Mouse (Mus musculus): ENCODE data around the gene Ttll8. TPM values are rescaled to one million over a fixed set of nuclear protein-coding genes. Genes with fewer than 3 reads are reported as not detected.

The Ttll8 gene
- polyA plus RNA-seq, 1 experiment = not detected

DNA sequence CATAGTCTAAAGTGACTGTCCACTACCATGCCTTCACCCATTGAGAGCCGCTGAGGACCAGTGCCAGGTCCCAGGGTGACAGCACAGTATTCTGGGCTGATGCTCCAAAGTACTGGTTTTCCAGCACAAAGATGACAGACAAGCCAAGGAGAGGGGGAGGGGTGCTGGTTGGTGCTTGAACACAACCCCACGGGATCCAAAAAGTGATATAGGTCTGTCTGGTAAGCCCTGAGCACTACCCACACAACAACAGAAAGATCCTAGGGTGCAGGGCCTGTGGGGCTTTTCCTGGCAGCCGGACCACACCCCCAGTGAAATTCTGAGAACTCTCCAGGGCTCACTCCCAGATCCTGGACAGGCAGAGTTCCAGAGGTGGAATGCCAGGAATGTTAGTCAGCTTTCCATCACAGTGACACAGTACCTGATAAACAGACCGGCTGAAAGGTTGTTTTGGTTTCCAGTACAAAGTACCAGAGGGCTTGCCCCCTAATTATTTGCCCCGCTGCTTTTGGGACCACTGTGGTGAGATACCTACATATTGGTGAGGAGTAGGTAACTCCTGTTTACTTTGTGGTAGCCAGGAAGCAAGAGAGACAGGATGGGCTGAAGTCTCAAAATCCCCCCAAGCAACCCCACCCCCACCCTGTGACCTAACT, 86.7 kb downstream of the Ttll8 start:
- Histone ChIP-seq H3K9ac (ENCODE audit: low read depth, poor library complexity, severe bottlenecking) (no peak overlapping the region), H3K27ac (ENCODE audit: insufficient read depth, low read length) (peak overlapping the region; percentile 99), H3K4me1 (ENCODE audit: control insufficient read depth, insufficient read depth, low read length) (peaks cover 10% of the 10 kb centered on the region), H3K9me3 (replicated peaks; ENCODE audit: control insufficient read depth, insufficient read depth, low read length, poor library complexity, severe bottlenecking) (peaks cover 9% of the 10 kb centered on the region; the same call in 1 of the 2 replicates), H3K36me3 (ENCODE audit: control insufficient read depth, insufficient read depth, low read length, poor library complexity, severe bottlenecking) (peaks cover 28% of the 10 kb centered on the region), H3K4me3 (ENCODE audit: low read depth, low read length) (no peak overlapping the region), H3K27me3 (ENCODE audit: control insufficient read depth, insufficient read depth, low read length, poor library complexity, severe bottlenecking) (no peaks in the 10 kb centered on the region)
- TF ChIP-seq EP300 (IDR thresholded peaks at IDR 0.05; ENCODE audit: insufficient read depth, low read depth, low read length) = peak; percentile 95
- TF ChIP-seq POLR2A (IDR thresholded peaks at IDR 0.05; ENCODE audit: insufficient read depth, low read length) = no peak

DNA sequence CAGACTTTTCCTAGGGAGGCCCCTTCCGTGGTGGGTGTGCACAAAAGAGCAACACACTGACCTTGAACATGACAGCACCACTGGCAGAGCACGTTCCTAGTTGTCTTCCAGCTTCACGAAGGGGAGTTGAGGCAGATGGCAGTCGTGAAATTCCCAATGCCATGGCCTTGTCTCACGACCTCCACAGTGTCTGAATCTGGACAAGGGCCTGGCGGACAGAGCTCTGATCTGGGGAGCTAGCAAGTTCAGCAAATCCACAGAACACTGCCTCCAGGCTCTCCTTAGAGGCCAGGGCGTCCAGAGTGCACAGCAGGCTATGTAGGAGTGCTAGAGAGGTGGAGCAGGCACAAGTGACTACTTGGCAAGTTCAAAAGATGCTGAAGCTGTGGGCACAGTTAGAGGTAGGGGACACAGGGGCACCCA, 87.3 kb downstream of the Ttll8 start:
- no peaks in the 10 kb centered on the region for H3K27me3 ChIP-seq (ENCODE audit: control insufficient read depth, insufficient read depth, low read length, poor library complexity, severe bottlenecking)
- no peak overlapping the region for H3K9ac ChIP-seq (ENCODE audit: low read depth, poor library complexity, severe bottlenecking)
- TF ChIP-seq EP300 (IDR thresholded peaks at IDR 0.05; ENCODE audit: insufficient read depth, low read depth, low read length) (peak; percentile 83), CTCF (IDR thresholded peaks at IDR 0.05; ENCODE audit: low read depth, low read length) (no peak), POLR2A (IDR thresholded peaks at IDR 0.05; ENCODE audit: insufficient read depth, low read length) (no peak)
- H3K4me1 ChIP-seq (ENCODE audit: control insufficient read depth, insufficient read depth, low read length) = peaks cover 10% of the 10 kb centered on the region
- H3K36me3 ChIP-seq (ENCODE audit: control insufficient read depth, insufficient read depth, low read length, poor library complexity, severe bottlenecking) = peaks cover 28% of the 10 kb centered on the region
- H3K9me3 ChIP-seq (replicated peaks; ENCODE audit: control insufficient read depth, insufficient read depth, low read length, poor library complexity, severe bottlenecking) = peaks cover 9% of the 10 kb centered on the region; the same call in 1 of the 2 replicates
- H3K27ac ChIP-seq (ENCODE audit: insufficient read depth, low read length) = peak overlapping the region; percentile 99
- no peak overlapping the region for H3K4me3 ChIP-seq (ENCODE audit: low read depth, low read length)

GRCm38 (mm10) chr15:88865888-88866695, 88.1 kb downstream of the Ttll8 start:
- Histone ChIP-seq H3K4me1 (ENCODE audit: control insufficient read depth, insufficient read depth, low read length) (peaks cover 10% of the 10 kb centered on the region), H3K36me3 (ENCODE audit: control insufficient read depth, insufficient read depth, low read length, poor library complexity, severe bottlenecking) (peaks cover 28% of the 10 kb centered on the region), H3K9me3 (replicated peaks; ENCODE audit: control insufficient read depth, insufficient read depth, low read length, poor library complexity, severe bottlenecking) (peaks cover 9% of the 10 kb centered on the region; the same call in 1 of the 2 replicates), H3K9ac (ENCODE audit: low read depth, poor library complexity, severe bottlenecking) (peak overlapping the region; percentile 95; the same call in 1 of the 2 replicates), H3K27ac (ENCODE audit: insufficient read depth, low read length) (peak overlapping the region; percentile 99), H3K27me3 (ENCODE audit: control insufficient read depth, insufficient read depth, low read length, poor library complexity, severe bottlenecking) (no peaks in the 10 kb centered on the region), H3K4me3 (ENCODE audit: low read depth, low read length) (peak overlapping the region; percentile 3)
- TF ChIP-seq EP300 (IDR thresholded peaks at IDR 0.05; ENCODE audit: insufficient read depth, low read depth, low read length) (no peak), CTCF (IDR thresholded peaks at IDR 0.05; ENCODE audit: low read depth, low read length) (no peak), POLR2A (IDR thresholded peaks at IDR 0.05; ENCODE audit: insufficient read depth, low read length) (no peak)

GRCm38 (mm10) chr15:88865061-88865460, 89.2 kb downstream of the Ttll8 start:
- Histone ChIP-seq H3K9me3 (replicated peaks; ENCODE audit: control insufficient read depth, insufficient read depth, low read length, poor library complexity, severe bottlenecking) (peaks cover 9% of the 10 kb centered on the region; the same call in 1 of the 2 replicates), H3K36me3 (ENCODE audit: control insufficient read depth, insufficient read depth, low read length, poor library complexity, severe bottlenecking) (peaks cover 28% of the 10 kb centered on the region), H3K4me1 (ENCODE audit: control insufficient read depth, insufficient read depth, low read length) (peaks cover 10% of the 10 kb centered on the region), H3K27ac (ENCODE audit: insufficient read depth, low read length) (peak overlapping the region; percentile 99), H3K27me3 (ENCODE audit: control insufficient read depth, insufficient read depth, low read length, poor library complexity, severe bottlenecking) (no peaks in the 10 kb centered on the region), H3K4me3 (ENCODE audit: low read depth, low read length) (peak overlapping the region; percentile 88), H3K9ac (ENCODE audit: low read depth, poor library complexity, severe bottlenecking) (peak overlapping the region; percentile 95)
- TF ChIP-seq EP300 (IDR thresholded peaks at IDR 0.05; ENCODE audit: insufficient read depth, low read depth, low read length) (no peak), CTCF (IDR thresholded peaks at IDR 0.05; ENCODE audit: low read depth, low read length) (no peak)

GRCm38 (mm10) chr15:88864270-88865030, 89.8 kb downstream of the Ttll8 start:
- H3K27ac ChIP-seq (ENCODE audit: insufficient read depth, low read length) = peak overlapping the region; percentile 99
- H3K27me3 ChIP-seq (ENCODE audit: control insufficient read depth, insufficient read depth, low read length, poor library complexity, severe bottlenecking) = no peaks in the 10 kb centered on the region
- H3K9ac ChIP-seq (ENCODE audit: low read depth, poor library complexity, severe bottlenecking) = peak overlapping the region; percentile 95
- peaks cover 10% of the 10 kb centered on the region for H3K4me1 ChIP-seq (ENCODE audit: control insufficient read depth, insufficient read depth, low read length)
- peaks cover 4% of the 10 kb centered on the region; the same call in 1 of the 2 replicates for H3K9me3 ChIP-seq (replicated peaks; ENCODE audit: control insufficient read depth, insufficient read depth, low read length, poor library complexity, severe bottlenecking)
- 0 out of 2 replicates have a peak, but pooled peaks have one; percentile 1 for TF ChIP-seq EP300 (IDR thresholded peaks at IDR 0.05; ENCODE audit: insufficient read depth, low read depth, low read length)
- no peak for TF ChIP-seq CTCF (IDR thresholded peaks at IDR 0.05; ENCODE audit: low read depth, low read length)
- peaks cover 28% of the 10 kb centered on the region for H3K36me3 ChIP-seq (ENCODE audit: control insufficient read depth, insufficient read depth, low read length, poor library complexity, severe bottlenecking)
- H3K4me3 ChIP-seq (ENCODE audit: low read depth, low read length) = peak overlapping the region; percentile 88
